Mouse (Mus musculus): ENCODE data around the gene Gdpd4. TPM values are rescaled to one million over a fixed set of nuclear protein-coding genes. Genes with fewer than 3 reads are reported as not detected.

Gene Gdpd4
- polyA plus RNA-seq, 1 experiment from 2014 or later = not detected

- Histone ChIP-seq H3K4me3 (replicated peaks) (no peak overlapping the region), H3K36me3 (no peaks in the 10 kb centered on the region), H3K4me2 (no peak overlapping the region), H3K27me3 (replicated peaks) (no peaks in the 10 kb centered on the region), H3K9ac (replicated peaks) (no peak overlapping the region), H3K9me3 (replicated peaks) (no peaks in the 10 kb centered on the region), H3K4me1 (no peaks in the 10 kb centered on the region), H3K27ac (replicated peaks) (no peak overlapping the region)
- ATAC-seq (ENCODE audit: low FRiP score) = no peak
- WGBS = 55% methylated on average over 13 of the region's 13 CpGs
Measured at GRCm38 (mm10) chr7:97984108-97984834, 64.5 kb downstream of the Gdpd4 start.

- no peak for ATAC-seq (ENCODE audit: low FRiP score)
- H3K36me3 ChIP-seq = no peaks in the 10 kb centered on the region
- H3K9ac ChIP-seq (replicated peaks) = no peak overlapping the region
- no peak overlapping the region for H3K27ac ChIP-seq (replicated peaks)
- no peaks in the 10 kb centered on the region for H3K4me1 ChIP-seq
- no peak overlapping the region for H3K4me2 ChIP-seq
- 87% methylated on average over 7 of the region's 7 CpGs for WGBS
- no peak overlapping the region for H3K4me3 ChIP-seq (replicated peaks)
- no peaks in the 10 kb centered on the region for H3K9me3 ChIP-seq (replicated peaks)
- no peaks in the 10 kb centered on the region for H3K27me3 ChIP-seq (replicated peaks)
Measured at GRCm38 (mm10) chr7:98002617-98003016, 82.9 kb downstream of the Gdpd4 start.

GRCm38 (mm10) chr7:98048101-98048824 lies 128.5 kb downstream of the Gdpd4 start:
- Histone ChIP-seq H3K27ac (replicated peaks) (no peak overlapping the region), H3K9ac (replicated peaks) (no peak overlapping the region), H3K27me3 (replicated peaks) (no peaks in the 10 kb centered on the region), H3K4me3 (replicated peaks) (no peak overlapping the region), H3K9me3 (replicated peaks) (no peaks in the 10 kb centered on the region), H3K4me2 (no peak overlapping the region), H3K4me1 (no peaks in the 10 kb centered on the region), H3K36me3 (no peaks in the 10 kb centered on the region)
- 88% methylated on average over 9 of the region's 9 CpGs for WGBS
- no peak for ATAC-seq (ENCODE audit: low FRiP score)

- Histone ChIP-seq H3K4me1 (no peaks in the 10 kb centered on the region), H3K27ac (replicated peaks) (no peak overlapping the region), H3K9ac (replicated peaks) (no peak overlapping the region), H3K27me3 (replicated peaks) (no peaks in the 10 kb centered on the region), H3K9me3 (replicated peaks) (no peaks in the 10 kb centered on the region), H3K4me2 (no peak overlapping the region), H3K4me3 (replicated peaks) (no peak overlapping the region), H3K36me3 (peaks cover 6% of the 10 kb centered on the region; the same call in 1 of the 2 replicates)
- no peak for ATAC-seq (ENCODE audit: low FRiP score)
- WGBS = 21% methylated on average over 8 of the region's 8 CpGs
Measured at GRCm38 (mm10) chr7:98051980-98052379, 132.2 kb downstream of the Gdpd4 start.

- no peak for ATAC-seq (ENCODE audit: low FRiP score)
Measured at GRCm38 (mm10) chr7:98054461-98054860, 134.7 kb downstream of the Gdpd4 start.

GRCm38 (mm10) chr7:98054942-98055341 lies 135.2 kb downstream of the Gdpd4 start:
- no peak overlapping the region for H3K27ac ChIP-seq (replicated peaks)
- no peak overlapping the region for H3K9ac ChIP-seq (replicated peaks)
- no peaks in the 10 kb centered on the region for H3K4me1 ChIP-seq
- peaks cover 6% of the 10 kb centered on the region; the same call in 1 of the 2 replicates for H3K36me3 ChIP-seq
- no peak overlapping the region for H3K4me2 ChIP-seq
- H3K4me3 ChIP-seq (replicated peaks) = no peak overlapping the region
- H3K9me3 ChIP-seq (replicated peaks) = no peaks in the 10 kb centered on the region
- no peaks in the 10 kb centered on the region for H3K27me3 ChIP-seq (replicated peaks)
- WGBS = 93% methylated on average over 8 of the region's 8 CpGs
- ATAC-seq (ENCODE audit: low FRiP score) = no peak

More at GRCm38 (mm10) chr7:98054461-98054860, 134.7 kb downstream of the Gdpd4 start:
- Histone ChIP-seq H3K4me3 (replicated peaks) (no peak overlapping the region), H3K4me1 (no peaks in the 10 kb centered on the region), H3K9me3 (replicated peaks) (no peaks in the 10 kb centered on the region), H3K27ac (replicated peaks) (no peak overlapping the region), H3K27me3 (replicated peaks) (no peaks in the 10 kb centered on the region), H3K4me2 (no peak overlapping the region), H3K36me3 (peaks cover 6% of the 10 kb centered on the region; the same call in 1 of the 2 replicates), H3K9ac (replicated peaks) (no peak overlapping the region)
- 92% methylated on average over 9 of the region's 9 CpGs for WGBS

GRCm38 (mm10) chr7:98066229-98066628 lies 146.5 kb downstream of the Gdpd4 start:
- ATAC-seq (ENCODE audit: low FRiP score) = no peak
- 87% methylated on average over 11 of the region's 11 CpGs for WGBS

GRCm38 (mm10) chr7:98071620-98072019 lies 151.9 kb downstream of the Gdpd4 start:
- peaks cover 19% of the 10 kb centered on the region for H3K36me3 ChIP-seq
- H3K4me2 ChIP-seq = no peak overlapping the region
- ATAC-seq (ENCODE audit: low FRiP score) = no peak
- H3K27ac ChIP-seq (replicated peaks) = no peak overlapping the region
- no peaks in the 10 kb centered on the region for H3K4me1 ChIP-seq
- H3K27me3 ChIP-seq (replicated peaks) = no peaks in the 10 kb centered on the region
- no peak overlapping the region for H3K4me3 ChIP-seq (replicated peaks)
- H3K9ac ChIP-seq (replicated peaks) = no peak overlapping the region
- no peaks in the 10 kb centered on the region for H3K9me3 ChIP-seq (replicated peaks)
- WGBS = 38% methylated on average over 5 of the region's 5 CpGs

More at GRCm38 (mm10) chr7:98066229-98066628, 146.5 kb downstream of the Gdpd4 start:
- peaks cover 21% of the 10 kb centered on the region for H3K36me3 ChIP-seq
- no peak overlapping the region for H3K4me2 ChIP-seq
- H3K4me3 ChIP-seq (replicated peaks) = no peak overlapping the region
- H3K9ac ChIP-seq (replicated peaks) = no peak overlapping the region
- no peak overlapping the region for H3K27ac ChIP-seq (replicated peaks)
- H3K4me1 ChIP-seq = no peaks in the 10 kb centered on the region
- H3K9me3 ChIP-seq (replicated peaks) = no peaks in the 10 kb centered on the region
- H3K27me3 ChIP-seq (replicated peaks) = no peaks in the 10 kb centered on the region

GRCm38 (mm10) chr7:98077453-98077852 lies 157.7 kb downstream of the Gdpd4 start:
- Histone ChIP-seq H3K4me3 (replicated peaks) (no peak overlapping the region), H3K4me2 (no peak overlapping the region), H3K36me3 (peaks cover 20% of the 10 kb centered on the region), H3K27me3 (replicated peaks) (no peaks in the 10 kb centered on the region), H3K9ac (replicated peaks) (no peak overlapping the region), H3K9me3 (replicated peaks) (no peaks in the 10 kb centered on the region), H3K4me1 (peaks cover 3% of the 10 kb centered on the region; the same call in 1 of the 2 replicates), H3K27ac (replicated peaks) (no peak overlapping the region)
- WGBS = 89% methylated on average over 11 of the region's 11 CpGs
- ATAC-seq (ENCODE audit: low FRiP score) = no peak

GRCm38 (mm10) chr7:98082376-98082775 lies 162.6 kb downstream of the Gdpd4 start:
- Histone ChIP-seq H3K4me3 (replicated peaks) (no peak overlapping the region), H3K4me2 (no peak overlapping the region), H3K27ac (replicated peaks) (no peak overlapping the region), H3K36me3 (peaks cover 10% of the 10 kb centered on the region), H3K9me3 (replicated peaks) (no peaks in the 10 kb centered on the region), H3K27me3 (replicated peaks) (no peaks in the 10 kb centered on the region), H3K4me1 (peaks cover 8% of the 10 kb centered on the region; the same call in 1 of the 2 replicates), H3K9ac (replicated peaks) (no peak overlapping the region)
- no peak for ATAC-seq (ENCODE audit: low FRiP score)
- WGBS = 9% methylated on average over 5 of the region's 5 CpGs

- Histone ChIP-seq H3K27me3 (replicated peaks) (no peaks in the 10 kb centered on the region), H3K27ac (replicated peaks) (no peak overlapping the region), H3K4me3 (replicated peaks) (no peak overlapping the region), H3K4me1 (peaks cover 8% of the 10 kb centered on the region; the same call in 1 of the 2 replicates), H3K36me3 (peaks cover 7% of the 10 kb centered on the region; the same call in 1 of the 2 replicates), H3K4me2 (no peak overlapping the region), H3K9me3 (replicated peaks) (no peaks in the 10 kb centered on the region), H3K9ac (replicated peaks) (no peak overlapping the region)
- 74% methylated on average over 12 of the region's 12 CpGs for WGBS
- ATAC-seq (ENCODE audit: low FRiP score) = no peak
Measured at GRCm38 (mm10) chr7:98084541-98085293, 165.0 kb downstream of the Gdpd4 start.

All from neural tube, embryonic 15.5 days (tissue).